Mouse (Mus musculus): ENCODE results near the gene Nbea. TPM values are rescaled to one million over a fixed set of nuclear protein-coding genes. Genes with fewer than 3 reads are reported as not detected.

Nbea gene
- polyA plus RNA-seq, 1 experiment from 2014 or later: 39.4 TPM

DNA sequence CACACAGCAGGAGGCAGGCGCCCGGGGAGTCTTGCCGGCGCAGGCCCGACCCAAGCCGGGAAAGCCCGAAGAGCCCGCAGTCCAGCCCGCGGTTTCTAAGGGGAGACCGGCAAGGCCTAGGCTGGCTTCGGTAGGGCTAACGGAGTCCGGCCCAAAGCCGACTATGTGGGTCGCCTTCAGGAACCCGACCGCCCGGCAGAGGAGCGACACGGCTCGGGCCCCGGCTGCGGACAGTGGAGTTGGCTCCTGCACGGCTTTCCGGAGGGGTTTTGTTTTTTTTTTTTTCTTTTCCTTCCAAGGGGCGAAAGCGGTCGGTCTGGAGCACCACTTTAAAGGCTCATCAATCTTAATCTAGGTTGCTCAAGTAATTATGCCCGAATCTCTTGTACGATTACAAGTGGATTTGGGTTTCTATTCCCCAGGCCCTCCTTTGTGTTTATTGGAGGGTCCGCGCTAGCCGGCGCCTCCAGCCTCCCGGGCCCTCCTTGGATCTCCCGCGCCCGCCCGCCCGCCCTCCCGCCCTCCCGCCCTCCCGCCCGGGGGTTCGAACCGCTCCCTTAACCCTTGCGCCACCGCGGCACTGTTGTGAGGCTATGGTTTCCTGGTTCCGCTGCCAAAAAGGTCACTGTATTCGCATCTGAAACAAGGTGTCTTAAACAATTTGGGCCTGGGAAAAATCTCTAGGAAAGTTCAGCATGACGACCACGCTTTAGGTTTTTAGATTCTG is 395.9 kb downstream of the Nbea start:
- H3K36me3 ChIP-seq: no peaks in the 10 kb centered on the region
- peak overlapping the region; percentile 73 for H3K9ac ChIP-seq (replicated peaks)
- ATAC-seq (ENCODE audit: low FRiP score, low read depth): peak; percentile 71
- H3K9me3 ChIP-seq: no peaks in the 10 kb centered on the region
- under 1% methylated on average over 53 of the region's 54 CpGs for WGBS
- peak overlapping the region; percentile 44 for H3K4me3 ChIP-seq
- H3K27ac ChIP-seq (replicated peaks): peak overlapping the region; percentile 94
- H3K4me2 ChIP-seq (replicated peaks): peak overlapping the region; percentile 58
- H3K4me1 ChIP-seq: peaks cover 33% of the 10 kb centered on the region
- H3K27me3 ChIP-seq: peaks cover 13% of the 10 kb centered on the region

DNA sequence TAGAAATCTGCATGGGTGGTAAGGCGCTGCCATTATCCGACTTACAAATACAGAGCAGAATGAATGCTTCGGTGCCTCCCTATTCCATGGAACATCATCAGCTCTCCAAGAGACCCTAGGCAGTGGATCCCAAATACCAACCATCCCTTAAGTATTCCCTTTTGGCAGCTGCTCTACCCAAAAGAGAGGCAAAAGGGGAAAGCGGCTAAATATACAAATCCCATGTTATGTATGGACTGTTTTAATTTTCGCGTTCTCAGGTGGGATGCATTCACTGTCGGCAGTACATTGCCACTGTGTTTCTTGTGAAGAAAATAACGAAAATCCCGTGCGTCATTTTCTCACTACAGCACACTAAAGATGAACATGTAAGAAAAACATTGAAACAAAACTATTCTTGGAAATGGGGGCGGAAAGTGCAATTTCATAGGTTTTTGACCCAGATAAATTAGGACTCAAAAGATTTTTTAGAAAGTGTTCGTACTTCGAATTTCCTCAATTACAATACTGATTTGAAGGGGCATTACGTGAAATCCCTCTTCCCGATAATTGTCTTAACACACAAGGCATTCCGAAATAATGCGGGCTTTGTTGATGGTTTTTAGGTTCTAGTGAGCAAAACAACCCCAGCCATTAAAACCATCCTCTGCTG is 396.5 kb downstream of the Nbea start:
- peak overlapping the region; percentile 44 for H3K4me3 ChIP-seq
- H3K9me3 ChIP-seq: no peaks in the 10 kb centered on the region
- ATAC-seq (ENCODE audit: low FRiP score, low read depth): no peak
- WGBS: 4% methylated on average over 17 of the region's 17 CpGs
- peaks cover 16% of the 10 kb centered on the region for H3K27me3 ChIP-seq
- H3K9ac ChIP-seq (replicated peaks): peak overlapping the region; percentile 73
- H3K36me3 ChIP-seq: no peaks in the 10 kb centered on the region
- peaks cover 38% of the 10 kb centered on the region for H3K4me1 ChIP-seq
- peak overlapping the region; percentile 94 for H3K27ac ChIP-seq (replicated peaks)
- H3K4me2 ChIP-seq (replicated peaks): peak overlapping the region; percentile 58

- Histone ChIP-seq H3K9me3 (no peaks in the 10 kb centered on the region), H3K4me2 (replicated peaks) (peak overlapping the region; percentile 58), H3K36me3 (no peaks in the 10 kb centered on the region), H3K27me3 (peaks cover 22% of the 10 kb centered on the region), H3K9ac (replicated peaks) (peak overlapping the region; percentile 73), H3K4me3 (peak overlapping the region; percentile 44), H3K4me1 (peaks cover 44% of the 10 kb centered on the region), H3K27ac (replicated peaks) (peak overlapping the region; percentile 94)
- 4% methylated on average over 3 of the region's 3 CpGs for WGBS
- no peak for ATAC-seq (ENCODE audit: low FRiP score, low read depth)
These were observed 397.3 kb downstream of the Nbea start for GRCm38 (mm10) chr3:55785981-55786725.

GRCm38 (mm10) chr3:55785266-55785980 is 398.1 kb downstream of the Nbea start:
- Histone ChIP-seq H3K4me1 (peaks cover 52% of the 10 kb centered on the region), H3K9ac (replicated peaks) (peak overlapping the region; percentile 64)

DNA sequence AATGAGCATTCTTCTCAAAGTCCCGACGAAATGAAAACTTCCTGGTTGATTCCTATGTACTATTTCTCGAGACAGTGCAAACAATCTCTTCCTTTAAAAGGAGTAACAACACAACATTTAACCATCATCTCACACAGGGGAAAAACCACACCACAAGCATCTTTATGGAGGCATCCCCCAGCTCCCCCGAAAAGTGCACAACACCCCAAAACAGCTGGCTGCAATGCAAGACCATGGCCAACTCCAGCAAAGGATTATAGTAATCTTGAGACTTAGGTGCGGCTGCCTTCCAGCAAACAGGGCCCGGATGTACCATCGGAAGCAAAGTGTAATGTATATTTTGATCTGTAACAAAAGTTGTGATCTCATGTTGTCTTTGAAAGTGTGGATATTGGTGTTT is 399.4 kb downstream of the Nbea start:
- WGBS: 2% methylated on average over 7 of the region's 7 CpGs
- Histone ChIP-seq H3K36me3 (no peaks in the 10 kb centered on the region), H3K9ac (replicated peaks) (peak overlapping the region; percentile 86), H3K27ac (replicated peaks) (peak overlapping the region; percentile 94), H3K4me3 (peak overlapping the region; percentile 70), H3K4me1 (peaks cover 51% of the 10 kb centered on the region), H3K4me2 (replicated peaks) (peak overlapping the region; percentile 60), H3K9me3 (no peaks in the 10 kb centered on the region), H3K27me3 (peaks cover 24% of the 10 kb centered on the region; the same call in 1 of the 2 replicates)
- no peak for ATAC-seq (ENCODE audit: low FRiP score, low read depth)

More at GRCm38 (mm10) chr3:55785266-55785980, 398.1 kb downstream of the Nbea start:
- Histone ChIP-seq H3K36me3 (no peaks in the 10 kb centered on the region), H3K27me3 (peaks cover 24% of the 10 kb centered on the region; the same call in 1 of the 2 replicates), H3K27ac (replicated peaks) (peak overlapping the region; percentile 94), H3K4me3 (peak overlapping the region; percentile 44), H3K4me2 (replicated peaks) (peak overlapping the region; percentile 58), H3K9me3 (no peaks in the 10 kb centered on the region)
- ATAC-seq (ENCODE audit: low FRiP score, low read depth): no peak
- WGBS: 39% methylated on average over 4 of the region's 4 CpGs

DNA sequence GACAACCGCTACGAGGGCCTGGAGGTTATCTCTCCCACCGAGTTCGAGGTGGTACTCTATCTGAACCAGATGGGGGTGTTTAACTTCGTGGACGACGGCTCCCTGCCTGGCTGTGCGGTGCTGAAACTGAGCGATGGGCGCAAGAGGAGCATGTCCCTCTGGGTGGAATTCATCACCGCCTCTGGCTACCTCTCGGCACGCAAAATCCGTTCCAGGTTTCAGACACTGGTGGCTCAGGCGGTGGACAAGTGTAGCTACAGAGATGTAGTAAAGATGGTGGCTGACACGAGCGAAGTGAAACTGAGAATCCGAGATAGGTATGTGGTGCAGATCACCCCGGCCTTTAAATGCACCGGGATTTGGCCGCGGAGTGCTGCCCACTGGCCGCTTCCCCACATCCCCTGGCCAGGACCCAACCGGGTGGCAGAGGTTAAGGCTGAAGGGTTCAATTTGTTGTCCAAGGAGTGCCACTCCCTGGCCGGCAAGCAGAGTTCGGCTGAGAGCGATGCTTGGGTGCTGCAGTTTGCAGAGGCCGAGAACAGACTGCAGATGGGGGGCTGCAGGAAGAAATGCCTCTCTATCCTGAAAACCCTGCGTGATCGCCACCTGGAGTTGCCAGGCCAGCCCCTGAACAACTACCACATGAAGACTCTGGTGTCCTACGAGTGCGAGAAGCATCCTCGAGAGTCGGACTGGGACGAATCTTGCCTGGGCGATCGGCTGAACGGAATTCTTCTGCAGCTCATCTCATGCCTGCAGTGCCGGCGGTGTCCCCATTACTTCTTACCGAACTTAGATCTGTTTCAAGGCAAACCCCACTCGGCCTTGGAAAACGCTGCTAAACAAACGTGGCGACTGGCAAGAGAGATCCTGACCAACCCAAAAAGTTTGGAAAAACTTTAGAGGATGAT is 400.1 kb downstream of the Nbea start:
- Histone ChIP-seq H3K27ac (replicated peaks) (peak overlapping the region; percentile 94), H3K4me2 (replicated peaks) (peak overlapping the region; percentile 60), H3K4me1 (peaks cover 49% of the 10 kb centered on the region), H3K4me3 (peak overlapping the region; percentile 70), H3K9ac (replicated peaks) (peak overlapping the region; percentile 86), H3K27me3 (peaks cover 24% of the 10 kb centered on the region; the same call in 1 of the 2 replicates), H3K9me3 (no peaks in the 10 kb centered on the region), H3K36me3 (no peaks in the 10 kb centered on the region)
- WGBS: 1% methylated on average over 45 of the region's 45 CpGs
- no peak for ATAC-seq (ENCODE audit: low FRiP score, low read depth)

DNA sequence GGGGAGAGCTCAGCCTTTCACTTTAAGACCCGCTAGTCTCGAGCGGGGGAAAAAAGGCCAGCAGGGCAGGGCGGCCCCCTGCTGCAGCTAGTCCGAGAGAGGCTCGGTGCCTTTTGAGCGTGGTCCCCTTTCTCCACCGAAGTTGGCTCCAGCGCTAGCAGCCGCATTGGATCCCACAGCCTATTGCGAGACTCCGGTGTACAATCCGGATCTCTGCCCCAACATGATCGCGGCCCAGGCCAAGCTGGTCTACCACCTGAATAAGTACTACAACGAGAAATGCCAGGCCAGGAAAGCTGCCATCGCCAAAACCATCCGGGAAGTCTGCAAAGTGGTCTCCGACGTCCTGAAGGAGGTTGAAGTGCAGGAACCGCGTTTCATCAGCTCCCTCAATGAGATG is 400.7 kb downstream of the Nbea start:
- Histone ChIP-seq H3K27me3 (peaks cover 24% of the 10 kb centered on the region; the same call in 1 of the 2 replicates), H3K36me3 (no peaks in the 10 kb centered on the region), H3K4me3 (peak overlapping the region; percentile 70), H3K9me3 (no peaks in the 10 kb centered on the region), H3K4me2 (replicated peaks) (peak overlapping the region; percentile 60), H3K4me1 (peaks cover 47% of the 10 kb centered on the region), H3K27ac (replicated peaks) (peak overlapping the region; percentile 94), H3K9ac (replicated peaks) (peak overlapping the region; percentile 86)
- under 1% methylated on average over 22 of the region's 22 CpGs for WGBS
- ATAC-seq (ENCODE audit: low FRiP score, low read depth): no peak

DNA sequence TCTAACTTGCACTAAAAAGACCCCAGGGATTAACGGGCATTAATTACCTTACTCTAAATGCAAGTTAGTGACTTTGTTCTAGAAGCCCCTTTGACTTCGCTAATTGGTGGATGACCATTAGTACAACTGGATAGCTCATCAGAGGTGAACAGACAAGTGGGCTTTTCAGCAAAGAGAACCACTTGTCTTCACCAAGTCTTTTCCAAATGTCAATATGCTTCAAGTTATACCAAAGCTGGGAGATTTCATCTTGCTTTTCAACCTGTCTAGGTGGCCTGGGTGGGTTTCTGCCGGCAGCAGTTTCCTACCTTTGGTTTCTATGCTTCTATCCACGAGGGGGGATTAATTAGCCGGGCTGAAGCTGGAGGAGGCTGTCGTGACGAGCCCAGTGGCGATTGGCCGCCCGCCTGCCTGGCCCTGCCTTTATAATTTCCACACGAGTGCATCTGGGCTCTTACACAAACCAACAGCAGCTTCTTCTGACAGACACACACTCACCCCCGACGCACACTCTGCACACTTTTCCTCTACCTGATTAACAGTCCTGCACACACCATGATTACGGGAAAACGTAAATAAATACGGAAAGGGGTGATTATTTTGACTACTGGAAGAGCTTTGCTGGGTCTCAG is 401.3 kb downstream of the Nbea start, which contains the start of gene Mab21l1:
Gene Mab21l1 (plus strand): TSS at position 455 of the 632 bp plus-strand sequence.
- Histone ChIP-seq H3K4me3 (peak within 1 kb of the TSS; percentile 70), H3K9ac (replicated peaks) (peak within 1 kb of the TSS; percentile 86), H3K4me1 (peaks cover 44% of the 10 kb centered on the region), H3K4me2 (replicated peaks) (peak within 1 kb of the TSS; percentile 60), H3K27ac (replicated peaks) (peak within 1 kb of the TSS; percentile 94), H3K9me3 (no peaks in the 10 kb centered on the region), H3K36me3 (no peaks in the 10 kb centered on the region), H3K27me3 (peaks cover 24% of the 10 kb centered on the region; the same call in 1 of the 2 replicates)
- peak; percentile 69 for ATAC-seq (ENCODE audit: low FRiP score, low read depth)
- under 1% methylated on average over 16 of the region's 16 CpGs for WGBS

GRCm38 (mm10) chr3:55781429-55782055 is 402.0 kb downstream of the Nbea start:
- Histone ChIP-seq H3K4me2 (replicated peaks) (peak overlapping the region; percentile 60), H3K9ac (replicated peaks) (peak overlapping the region; percentile 86), H3K36me3 (no peaks in the 10 kb centered on the region), H3K4me3 (peak overlapping the region; percentile 70), H3K9me3 (no peaks in the 10 kb centered on the region), H3K4me1 (peaks cover 44% of the 10 kb centered on the region), H3K27ac (replicated peaks) (peak overlapping the region; percentile 94), H3K27me3 (peaks cover 24% of the 10 kb centered on the region; the same call in 1 of the 2 replicates)
- 5% methylated on average over 5 of the region's 5 CpGs for WGBS
- no peak for ATAC-seq (ENCODE audit: low FRiP score, low read depth)

Data from midbrain, embryonic 12.5 days (tissue).